Mouse (Mus musculus) MEL (cell line): ENCODE measurements around the gene Shroom1. TPM values are rescaled to one million over a fixed set of nuclear protein-coding genes. Genes with fewer than 3 reads are reported as not detected.
A peak's percentile ranks its signal among the peaks of the same experiment; 100 is the strongest.

Experiments used
- DNase-seq: peaks from one replicate; pipeline ENCODE4 v3.0.0; 2011; ENCODE audit warnings: low read depth, low spot score
- H3K27ac ChIP-seq: 2 replicates; pipeline ENCODE4 v1.5.1; 2012; ENCODE audit warnings: low read depth, mild to moderate bottlenecking, control low read depth, low read length, moderate library complexity; ENCODE audit not compliant: control insufficient read depth
- H3K27me3 ChIP-seq, 2 experiments: fragments of 150-350 bp in 1 of 2; sonication (generic) in 1 of 2; 2 replicates each; pipeline ENCODE4 v1.6.1; 2012; ENCODE audit warnings: low read length in 2 of 2, mild to moderate bottlenecking in 2 of 2, improper control_type of control experiment in 1 of 2, moderate library complexity in 1 of 2; ENCODE audit not compliant: insufficient read depth in 2 of 2, control insufficient read depth in 1 of 2
- H3K36me3 ChIP-seq, 2 experiments: 2 replicates each; pipeline ENCODE4 v1.6.1; 2012 to 2014; ENCODE audit warnings: low read length in 2 of 2, improper control_type of control experiment in 1 of 2, inconsistent platforms in 1 of 2, mild to moderate bottlenecking in 1 of 2; ENCODE audit not compliant: insufficient read depth in 2 of 2, control insufficient read depth in 1 of 2
- H3K4me1 ChIP-seq, 2 experiments: fragments of 150-350 bp in 1 of 2; sonication (generic) in 1 of 2; 2 replicates each; pipeline ENCODE4 v1.6.1; 2012; ENCODE audit warnings: low read length in 2 of 2, improper control_type of control experiment in 1 of 2, mild to moderate bottlenecking in 1 of 2; ENCODE audit not compliant: insufficient read depth in 2 of 2, control insufficient read depth in 1 of 2
- H3K4me3 ChIP-seq, 2 experiments: fragments of 150-350 bp in 1 of 2; sonication (generic) in 1 of 2; 2 replicates each; pipeline ENCODE4 v1.5.1; 2012; ENCODE audit warnings: low read depth in 2 of 2, low read length in 2 of 2, mild to moderate bottlenecking in 2 of 2, moderate library complexity in 2 of 2, control low read depth in 1 of 2, improper control_type of control experiment in 1 of 2; ENCODE audit not compliant: control insufficient read depth in 1 of 2, insufficient read depth in 1 of 2
- H3K79me2 ChIP-seq: 2 replicates; pipeline ENCODE4 v1.6.1; 2012; ENCODE audit warnings: mild to moderate bottlenecking, low read length, moderate library complexity; ENCODE audit not compliant: control insufficient read depth, poor library complexity, insufficient read depth
- H3K9ac ChIP-seq: 2 replicates; pipeline ENCODE4 v1.6.1; 2012; ENCODE audit warnings: low read depth, mild to moderate bottlenecking, control low read depth, low read length, moderate library complexity; ENCODE audit not compliant: control insufficient read depth, poor library complexity, severe bottlenecking
- H3K9me3 ChIP-seq: fragments of 150-350 bp; sonication (generic); replicated peaks from 2 replicates; pipeline ENCODE4 v1.6.1; 2012; ENCODE audit warnings: mild to moderate bottlenecking, low read length, improper control_type of control experiment, moderate library complexity; ENCODE audit not compliant: insufficient read depth
- BHLHE40 ChIP-seq: IDR thresholded peaks from 2 replicates; pipeline ENCODE4 v1.6.1; 2012; ENCODE audit warnings: low read depth, mild to moderate bottlenecking, inconsistent platforms, low read length, improper control_type of control experiment, borderline replicate concordance
- CHD1 ChIP-seq: IDR thresholded peaks from 2 replicates; pipeline ENCODE4 v1.6.1; 2012; ENCODE audit warnings: low read depth, mild to moderate bottlenecking, inconsistent platforms, low read length, improper control_type of control experiment
- CHD2 ChIP-seq: IDR thresholded peaks from 2 replicates; pipeline ENCODE4 v1.6.1; 2011; ENCODE audit warnings: low read length, improper control_type of control experiment
- ELF1 ChIP-seq: IDR thresholded peaks from 2 replicates; pipeline ENCODE4 v1.6.1; 2014; ENCODE audit warnings: low read depth, mild to moderate bottlenecking, inconsistent platforms, low read length, improper control_type of control experiment, moderate library complexity
- EP300 ChIP-seq, 2 experiments: IDR thresholded peaks; 2 replicates each; pipeline ENCODE4 v1.6.1; 2011; ENCODE audit warnings: improper control_type of control experiment in 2 of 2, low read length in 2 of 2, low read depth in 1 of 2, mild to moderate bottlenecking in 1 of 2
- ETS1 ChIP-seq: IDR thresholded peaks from 2 replicates; pipeline ENCODE4 v1.6.1; 2012; ENCODE audit warnings: low read depth, mild to moderate bottlenecking, inconsistent platforms, low read length, improper control_type of control experiment, moderate library complexity
- GABPA ChIP-seq: IDR thresholded peaks from 2 replicates; pipeline ENCODE4 v1.6.1; 2012; ENCODE audit warnings: low read depth, mild to moderate bottlenecking, inconsistent platforms, low read length, improper control_type of control experiment, moderate library complexity
- GATA1 ChIP-seq: IDR thresholded peaks from 2 replicates; pipeline ENCODE4 v1.6.1; 2011; ENCODE audit warnings: low read depth, low read length, improper control_type of control experiment
- HCFC1 ChIP-seq: IDR thresholded peaks from 2 replicates; pipeline ENCODE4 v1.6.1; 2012; ENCODE audit warnings: low read depth, mild to moderate bottlenecking, inconsistent platforms, low read length, improper control_type of control experiment, moderate library complexity
- JUND ChIP-seq: IDR thresholded peaks from 2 replicates; pipeline ENCODE4 v1.6.1; 2011; ENCODE audit warnings: low read depth, mild to moderate bottlenecking, improper control_type of control experiment, low read length
- KAT2A ChIP-seq: conservative IDR thresholded peaks from 2 replicates; pipeline ENCODE4 v1.6.1; 2012; ENCODE audit warnings: low read depth, low read length, improper control_type of control experiment, inconsistent platforms
- MAFK ChIP-seq: IDR thresholded peaks from 2 replicates; pipeline ENCODE4 v1.6.1; 2011; ENCODE audit warnings: low read depth, mild to moderate bottlenecking, low read length, improper control_type of control experiment, borderline replicate concordance
- MAX ChIP-seq: IDR thresholded peaks from 2 replicates; pipeline ENCODE4 v1.6.1; 2011; ENCODE audit warnings: low read length, improper control_type of control experiment
- MAZ ChIP-seq: IDR thresholded peaks from 2 replicates; pipeline ENCODE4 v1.6.1; 2012; ENCODE audit warnings: low read depth, mild to moderate bottlenecking, inconsistent platforms, low read length, improper control_type of control experiment
- MEF2A ChIP-seq: IDR thresholded peaks from 2 replicates; pipeline ENCODE4 v1.6.1; 2014; ENCODE audit warnings: low read depth, mild to moderate bottlenecking, inconsistent platforms, low read length, improper control_type of control experiment; ENCODE audit not compliant: poor library complexity, insufficient replicate concordance, severe bottlenecking; ENCODE audit errors: extremely low read depth
- MXI1 ChIP-seq: IDR thresholded peaks from 2 replicates; pipeline ENCODE4 v1.6.1; 2011; ENCODE audit warnings: mild to moderate bottlenecking, low read depth, low read length, improper control_type of control experiment
- MYB ChIP-seq: IDR thresholded peaks from 2 replicates; pipeline ENCODE4 v1.6.1; 2011; ENCODE audit warnings: mild to moderate bottlenecking, low read depth, low read length, improper control_type of control experiment
- MYC ChIP-seq: IDR thresholded peaks from 2 replicates; pipeline ENCODE4 v1.6.1; 2011; ENCODE audit warnings: low read depth, mild to moderate bottlenecking, low read length, improper control_type of control experiment, moderate library complexity
- NELFE ChIP-seq: IDR thresholded peaks from 2 replicates; pipeline ENCODE4 v1.6.1; 2011; ENCODE audit warnings: low read depth, low read length, improper control_type of control experiment
- NRF1 ChIP-seq: IDR thresholded peaks from 2 replicates; pipeline ENCODE4 v1.6.1; 2014; ENCODE audit warnings: low read depth, mild to moderate bottlenecking, inconsistent platforms, low read length, improper control_type of control experiment, moderate library complexity; ENCODE audit not compliant: poor library complexity, insufficient read depth, severe bottlenecking
- POLR2A ChIP-seq, 2 experiments: IDR thresholded peaks; 2 replicates each; pipeline ENCODE4 v1.6.1; 2011 to 2012; ENCODE audit warnings: low read length in 2 of 2, mild to moderate bottlenecking in 2 of 2, control low read depth in 1 of 2, improper control_type of control experiment in 1 of 2, low read depth in 1 of 2, moderate library complexity in 1 of 2; ENCODE audit not compliant: control insufficient read depth in 1 of 2, insufficient read depth in 1 of 2, poor library complexity in 1 of 2
- POLR2AphosphoS2 ChIP-seq: IDR thresholded peaks from 2 replicates; pipeline ENCODE4 v1.6.1; 2011; ENCODE audit warnings: low read length, improper control_type of control experiment
- POLR2AphosphoS5 ChIP-seq: IDR thresholded peaks from 2 replicates; pipeline ENCODE4 v1.6.1; 2012; ENCODE audit warnings: low read depth, borderline replicate concordance, mild to moderate bottlenecking, inconsistent platforms, low read length, moderate library complexity, mixed read lengths
- RAD21 ChIP-seq: IDR thresholded peaks from 2 replicates; pipeline ENCODE4 v1.6.1; 2011; ENCODE audit warnings: mild to moderate bottlenecking, low read depth, low read length, improper control_type of control experiment
- SIN3A ChIP-seq: IDR thresholded peaks from 2 replicates; pipeline ENCODE4 v1.6.1; 2012; ENCODE audit warnings: low read length, improper control_type of control experiment, inconsistent platforms
- SMC3 ChIP-seq: IDR thresholded peaks from 2 replicates; pipeline ENCODE4 v1.6.1; 2011; ENCODE audit warnings: low read depth, low read length, improper control_type of control experiment
- TAL1 ChIP-seq: IDR thresholded peaks from 2 replicates; pipeline ENCODE4 v1.6.1; 2012; ENCODE audit warnings: mild to moderate bottlenecking, inconsistent platforms, low read length, moderate library complexity, mixed read lengths
- TCF12 ChIP-seq: IDR thresholded peaks from 2 replicates; pipeline ENCODE4 v1.6.1; 2014; ENCODE audit warnings: low read depth, mild to moderate bottlenecking, inconsistent platforms, low read length, improper control_type of control experiment, moderate library complexity
- UBTF ChIP-seq: IDR thresholded peaks from 2 replicates; pipeline ENCODE4 v1.6.1; 2012; ENCODE audit warnings: low read depth, mild to moderate bottlenecking, inconsistent platforms, low read length, improper control_type of control experiment, moderate library complexity, borderline replicate concordance; ENCODE audit not compliant: insufficient read depth
- USF1 ChIP-seq: IDR thresholded peaks from 2 replicates; pipeline ENCODE4 v1.6.1; 2014; ENCODE audit warnings: low read depth, mild to moderate bottlenecking, inconsistent platforms, low read length, improper control_type of control experiment, moderate library complexity
- ZC3H11A ChIP-seq: IDR thresholded peaks from 2 replicates; pipeline ENCODE4 v1.6.1; 2012; ENCODE audit warnings: low read depth, mild to moderate bottlenecking, inconsistent platforms, low read length, improper control_type of control experiment
- ZKSCAN1 ChIP-seq: IDR thresholded peaks from 2 replicates; pipeline ENCODE4 v1.6.1; 2012; ENCODE audit warnings: low read depth, mild to moderate bottlenecking, inconsistent platforms, low read length, improper control_type of control experiment, moderate library complexity
- ZMIZ1 ChIP-seq: IDR thresholded peaks from 2 replicates; pipeline ENCODE4 v1.6.1; 2012; ENCODE audit warnings: low read depth, mild to moderate bottlenecking, inconsistent platforms, low read length, improper control_type of control experiment, moderate library complexity
- ZNF384 ChIP-seq: IDR thresholded peaks from 2 replicates; pipeline ENCODE4 v1.6.1; 2012; ENCODE audit warnings: low read depth, mild to moderate bottlenecking, inconsistent platforms, low read length, improper control_type of control experiment
- polyA plus RNA-seq, 2 experiments: library from polyadenylated mRNA; stranded (reverse) in 1 of 2; unstranded in 1 of 2; fragments of >175 nt in 1 of 2; fragments of >200 nt in 1 of 2; gene quantifications; 2 replicates each; pipeline versions ENCODE4 v1.2.1 to v1.2.4; 2012; ENCODE audit warnings: low replicate concordance in 2 of 2, low read depth in 1 of 2; ENCODE audit not compliant: insufficient read length in 2 of 2, insufficient read depth in 1 of 2, missing spikeins in 1 of 2
- total RNA-seq: library from RNA; depleted of rRNA; stranded (reverse); fragments of 300-350 nt; gene quantifications from 2 replicates; pipeline ENCODE4 v1.2.3, GENCODE M21; 2012

Shroom1 gene
- total and polyA plus RNA-seq, 3 experiments = 0.19 TPM; not detected in 2

DNA sequence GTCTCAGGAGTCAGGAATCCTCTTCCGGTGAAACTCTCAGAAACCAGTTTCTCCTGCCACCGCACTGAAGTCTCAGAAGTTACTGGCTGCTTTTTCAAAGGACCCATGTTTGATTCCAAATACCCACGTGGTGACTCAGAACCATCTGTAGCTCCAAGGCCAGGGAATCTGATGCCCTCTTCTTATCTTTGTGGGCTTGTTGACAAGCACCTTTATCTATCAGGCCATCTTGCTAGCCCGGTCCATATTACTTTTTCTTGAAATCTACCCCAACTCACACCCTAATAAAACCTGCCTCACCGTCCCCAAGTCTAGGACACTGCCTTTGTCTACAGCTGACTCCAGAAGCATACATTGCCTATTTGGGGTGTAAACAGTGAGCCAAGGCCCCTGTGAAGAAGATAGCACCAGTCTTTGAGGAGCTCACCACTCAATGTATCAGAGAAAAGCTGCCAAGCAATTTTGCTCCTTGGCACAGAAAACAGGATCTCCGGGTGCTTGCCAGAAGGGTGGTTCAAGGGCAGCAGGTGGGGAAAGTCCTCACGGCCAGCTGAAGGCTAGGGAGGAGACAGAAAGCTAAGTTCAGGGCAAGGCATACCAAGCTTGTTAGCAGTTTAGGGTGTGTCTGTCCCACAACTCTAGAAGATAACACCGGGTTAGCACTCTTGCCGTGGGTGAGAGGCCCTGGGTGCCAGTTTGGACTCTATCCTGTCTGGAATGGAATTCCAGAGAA lies 26.3 kb downstream of the Shroom1 start:
- Histone ChIP-seq H3K9me3 (no peaks in the 10 kb centered on the region), H3K27ac (peak overlapping the region; percentile 80), H3K36me3 (peaks cover 0 to 35% of the 10 kb centered on the region in 2 experiments; a peak in 2 of 4 replicates), H3K4me3 (peak overlapping the region; percentile 10 to 16; a peak in 2 of 4 replicates), H3K9ac (peak overlapping the region; percentile 49), H3K4me1 (peaks cover 22 to 30% of the 10 kb centered on the region in 2 experiments), H3K79me2 (no peaks in the 10 kb centered on the region), H3K27me3 (no peaks in the 10 kb centered on the region)
- TF ChIP-seq ELF1 = no peak
- peak; percentile 88 for TF ChIP-seq ETS1
- peak; percentile 64 for TF ChIP-seq USF1
- TF ChIP-seq RAD21 = no peak
- 0 out of 2 replicates have a peak, but pooled peaks have one; percentile 43 for TF ChIP-seq ZKSCAN1
- peak; percentile 64; the same call in 1 of the 2 replicates for TF ChIP-seq HCFC1
- peak in 1 of 2 experiments; percentile 55; a peak in 1 of 4 replicates for TF ChIP-seq POLR2A (IDR thresholded peaks at IDR 0.05; ENCODE audit: control insufficient read depth in 1 of 2, insufficient read depth in 1 of 2, low read depth in 1 of 2, low read length in 2 of 2, poor library complexity in 1 of 2)
- TF ChIP-seq ZNF384 = peak; percentile 27; the same call in 1 of the 2 replicates
- TF ChIP-seq SIN3A = peak; percentile 83
- TF ChIP-seq GATA1 = peak; percentile 89
- peak; percentile 72; the same call in 1 of the 2 replicates for TF ChIP-seq MAX
- no peak; the same call in 1 of the 2 replicates for TF ChIP-seq MAZ
- TF ChIP-seq CHD2 = no peak
- 0 out of 2 replicates have a peak, but pooled peaks have one; percentile 31 for TF ChIP-seq KAT2A
- no peak for TF ChIP-seq JUND
- TF ChIP-seq UBTF = no peak
- TF ChIP-seq MYC = peak; percentile 53; the same call in 1 of the 2 replicates
- TF ChIP-seq MAFK = 0 out of 2 replicates have a peak, but pooled peaks have one; percentile 47
- TF ChIP-seq EP300 (IDR thresholded peaks at IDR 0.05; ENCODE audit: low read depth in 1 of 2, low read length in 2 of 2) = peak; percentile 57 to 70
- 0 out of 2 replicates have a peak, but pooled peaks have one; percentile 2 for TF ChIP-seq ZC3H11A
- no peak for TF ChIP-seq NRF1
- TF ChIP-seq SMC3 = peak; percentile 28; the same call in 1 of the 2 replicates
- TF ChIP-seq MYB = peak; percentile 68
- TF ChIP-seq BHLHE40 = peak; percentile 49; the same call in 1 of the 2 replicates
- peak; percentile 82; the same call in 1 of the 2 replicates for TF ChIP-seq ZMIZ1
- peak; percentile 75 for TF ChIP-seq TCF12
- 0 out of 2 replicates have a peak, but pooled peaks have one; percentile 46 for TF ChIP-seq POLR2AphosphoS5
- peak; percentile 93 for TF ChIP-seq MXI1
- peak; percentile 31 for TF ChIP-seq TAL1
- TF ChIP-seq GABPA = peak; percentile 66; the same call in 1 of the 2 replicates
- TF ChIP-seq NELFE = peak; percentile 43; the same call in 1 of the 2 replicates
- no peak for TF ChIP-seq MEF2A
- TF ChIP-seq CHD1 = no peak; the same call in 1 of the 2 replicates
- TF ChIP-seq POLR2AphosphoS2 = peak; percentile 34; the same call in 1 of the 2 replicates
- peak; percentile 88 for DNase-seq
